ENCODE assay signal across 10 mouse cellular contexts in the genomic region with DNA sequence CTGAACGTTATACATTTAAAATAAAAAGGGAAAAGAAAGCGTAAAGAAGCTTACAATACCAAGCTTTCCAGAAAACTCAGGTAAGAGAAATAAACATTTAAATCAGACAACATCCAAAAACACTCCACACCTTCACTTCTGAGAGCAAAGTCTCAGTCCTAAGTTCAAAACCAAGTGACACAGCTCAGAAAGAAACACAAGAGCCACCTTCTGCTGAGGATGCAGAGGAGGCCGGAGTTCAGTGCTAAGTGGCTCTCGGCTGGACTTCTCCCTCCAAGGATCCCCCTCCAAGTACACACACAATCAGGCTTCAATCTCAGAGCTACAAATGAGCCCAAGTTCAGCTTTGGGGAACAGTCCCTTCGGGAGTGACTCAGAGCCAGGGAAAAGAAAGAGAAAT. TPM values are rescaled to one million over a fixed set of nuclear protein-coding genes. Genes with fewer than 3 reads are reported as not detected.
DNase-seq lines count a peak whose midpoint lies in the region; ATAC-seq and TF ChIP-seq lines count a peak whose summit lies in the region.
"Had no signal": no experiment of that assay in that cellular context is flagged by ENCODE, and none has a peak within 500 bp of the region (broad histone marks: within the 10 kb centered on the region; RNA-seq: fewer than 3 reads in every experiment).

No protein-coding gene starts in this region.

- no peaks in the 10 kb centered on the region; the same call in 1 of the 2 replicates for H3K36me3 ChIP-seq in heart, adult 2 months (ENCODE audit: control insufficient read depth, insufficient read depth, low read length)
- no peaks in the 10 kb centered on the region for H3K36me3 ChIP-seq in neural tube, embryonic 11.5 days (ENCODE audit: control insufficient read depth, insufficient read depth, low read length)
- H3K36me3 ChIP-seq in limb, embryonic 14.5 days (ENCODE audit: control insufficient read depth, insufficient read depth, low read length): peaks cover 3% of the 10 kb centered on the region
- H3K36me3 ChIP-seq in stomach, postnatal 0 days (ENCODE audit: control insufficient read depth, insufficient read depth, low read length): no peaks in the 10 kb centered on the region

- WGBS in heart, adult 2 months: 67% methylated on average over 5 of the region's 5 CpGs
- whole genome bisulfite sequencing in neural tube, embryonic 11.5 days: 81% methylated on average over 5 of the region's 5 CpGs
- 74% methylated on average over 5 of the region's 5 CpGs for WGBS in limb, embryonic 14.5 days
- WGBS in stomach, postnatal 0 days: 65% methylated on average over 5 of the region's 5 CpGs

- H3K9ac ChIP-seq in heart, adult 2 months (ENCODE audit: low read depth, low read length): 0 out of 2 replicates have a peak overlapping the region, but pooled peaks have one; percentile 15
- no peak overlapping the region; the same call in 1 of the 2 replicates for H3K9ac ChIP-seq in neural tube, embryonic 11.5 days (ENCODE audit: low read length)
- H3K9ac ChIP-seq in limb, embryonic 14.5 days (ENCODE audit: low read depth, low read length, severe bottlenecking): no peak overlapping the region
- no peak overlapping the region for H3K9ac ChIP-seq in stomach, postnatal 0 days (ENCODE audit: low read length)

- no peaks in the 10 kb centered on the region for H3K27me3 ChIP-seq in heart, adult 2 months (ENCODE audit: control insufficient read depth, insufficient read depth, low read length)
- H3K27me3 ChIP-seq in neural tube, embryonic 11.5 days (ENCODE audit: control insufficient read depth, insufficient read depth, low read length): no peaks in the 10 kb centered on the region
- no peaks in the 10 kb centered on the region for H3K27me3 ChIP-seq in limb, embryonic 14.5 days (ENCODE audit: control insufficient read depth, insufficient read depth, low read length)
- H3K27me3 ChIP-seq in stomach, postnatal 0 days (ENCODE audit: control insufficient read depth, insufficient read depth, low read length): no peaks in the 10 kb centered on the region

- TF ChIP-seq POLR2A in heart, adult 2 months (IDR thresholded peaks at IDR 0.05; ENCODE audit: insufficient read depth, low read depth, low read length): no peak
- TF ChIP-seq POLR2A in limb, embryonic 14.5 days (IDR thresholded peaks at IDR 0.05; ENCODE audit: borderline replicate concordance, extremely low read depth, insufficient read depth, insufficient read length): no peak

- H3K27ac ChIP-seq in heart, adult 2 months: no peak overlapping the region
- no peak overlapping the region for H3K27ac ChIP-seq in neural tube, embryonic 11.5 days (ENCODE audit: low read depth, low read length)
- H3K27ac ChIP-seq in limb, embryonic 14.5 days (replicated peaks; ENCODE audit: low read depth, low read length): no peak overlapping the region
- H3K27ac ChIP-seq in stomach, postnatal 0 days (replicated peaks): no peak overlapping the region

- no peak for TF ChIP-seq EP300 in heart, adult 2 months (IDR thresholded peaks at IDR 0.05; ENCODE audit: insufficient read depth, low read depth, low read length)
- TF ChIP-seq EP300 in stomach, postnatal 0 days (optimal IDR thresholded peaks at IDR 0.05): no peak

- intact Hi-C loops in heart, adult 2 months (cut with DNase I): loop anchor here (5.0 kb wide), 1 partner anchor 33 kb away; no protein-coding TSS in a partner anchor

- H3K4me2 ChIP-seq in neural tube, embryonic 11.5 days (ENCODE audit: low read depth): peak overlapping the region; percentile 98
- peak overlapping the region; percentile 99; the same call in 1 of the 2 replicates for H3K4me2 ChIP-seq in limb, embryonic 14.5 days (replicated peaks; ENCODE audit: low read depth, low read length, severe bottlenecking)
- 0 out of 2 replicates have a peak overlapping the region, but pooled peaks have one; percentile 98 for H3K4me2 ChIP-seq in stomach, postnatal 0 days (replicated peaks; ENCODE audit: low read depth)

- peaks cover 38% of the 10 kb centered on the region for H3K4me1 ChIP-seq in heart, adult 2 months (ENCODE audit: control insufficient read depth, insufficient read depth, low read length)
- H3K4me1 ChIP-seq in neural tube, embryonic 11.5 days (ENCODE audit: control insufficient read depth, insufficient read depth, low read length): peaks cover 41% of the 10 kb centered on the region
- peaks cover 30% of the 10 kb centered on the region for H3K4me1 ChIP-seq in limb, embryonic 14.5 days (ENCODE audit: control insufficient read depth, insufficient read depth, low read length)
- peaks cover 8% of the 10 kb centered on the region for H3K4me1 ChIP-seq in stomach, postnatal 0 days (replicated peaks; ENCODE audit: control insufficient read depth, insufficient read depth)

- ATAC-seq in neural tube, embryonic 11.5 days (ENCODE audit: insufficient read depth, low FRiP score, low TSS enrichment): no peak
- ATAC-seq in limb, embryonic 14.5 days (ENCODE audit: low FRiP score, low read depth): no peak
- no peak for ATAC-seq in stomach, postnatal 0 days (ENCODE audit: low FRiP score, low TSS enrichment)

- no peak overlapping the region for H3K4me3 ChIP-seq in heart, adult 2 months
- H3K4me3 ChIP-seq in neural tube, embryonic 11.5 days (ENCODE audit: low read depth, low read length): no peak overlapping the region
- no peak overlapping the region for H3K4me3 ChIP-seq in limb, embryonic 14.5 days (replicated peaks; ENCODE audit: low read length)
- no peak overlapping the region for H3K4me3 ChIP-seq in stomach, postnatal 0 days (ENCODE audit: low read depth, low read length)

- TF ChIP-seq CTCF in heart, adult 2 months (IDR thresholded peaks at IDR 0.05): no peak
- TF ChIP-seq CTCF in stomach, postnatal 0 days (IDR thresholded peaks at IDR 0.05; ENCODE audit: low read depth): no peak

- H3K9me3 ChIP-seq in neural tube, embryonic 11.5 days (ENCODE audit: control insufficient read depth, low read length): no peaks in the 10 kb centered on the region
- no peaks in the 10 kb centered on the region for H3K9me3 ChIP-seq in limb, embryonic 14.5 days (ENCODE audit: control insufficient read depth, low read length)
- no peaks in the 10 kb centered on the region for H3K9me3 ChIP-seq in stomach, postnatal 0 days (ENCODE audit: control insufficient read depth, low read length)

- H3K79me2 ChIP-seq in heart, adult 2 months (replicated peaks; ENCODE audit: control insufficient read depth, insufficient read depth, low read length): peaks cover 19% of the 10 kb centered on the region

- no peak for DNase-seq in heart, adult 2 months
- no peak for DNase-seq in heart, adult 18-20 months
- DNase-seq in neural tube, embryonic 11.5 days (ENCODE audit: low spot score): no peak
- DNase-seq in neural tube, embryonic 10.5 days (ENCODE audit: extremely low spot score, low spot score): no peak
- DNase-seq in limb, embryonic 14.5 days (ENCODE audit: low spot score): no peak
- no peak for DNase-seq in stomach, postnatal 0 days (ENCODE audit: low spot score)
- no peak for DNase-seq in layer of hippocampus, postnatal 14 days (ENCODE audit: low spot score in 2 of 2)
- DNase-seq in adrenal gland, adult 8-10 months: no peak
- DNase-seq: layer of hippocampus, postnatal 36 days; thymus, adult 2 months had no signal

RNA-seq across cellular contexts. Expression of a gene that starts 3.3 kb away (rescaled TPM):
- total RNA-seq in heart, adult 2 months (2021): 10 to 100 TPM; 28.5 to 30.0 TPM
- polyA plus RNA-seq in heart, adult 2 months (2012; rRNA removed): 17.6 and 22.1 TPM in 2 replicates
- 10 to 100 TPM; 23.3 to 26.5 TPM for total RNA-seq in heart, adult 18-20 months (2021)
- 21.3 and 23.3 TPM in 2 replicates for polyA plus RNA-seq in neural tube, embryonic 11.5 days (2014; fragmentation: Nextera tagmentation; extraction: Ambion mirVana)
- 37.9 and 47.7 TPM in 2 replicates for polyA plus RNA-seq in limb, embryonic 14.5 days (2012; rRNA removed)
- 22.4 and 24.1 TPM in 2 replicates for polyA plus RNA-seq in limb, embryonic 14.5 days (2014; fragmentation: Nextera tagmentation; extraction: Ambion mirVana)
- 4.5 and 5.1 TPM in 2 replicates for polyA plus RNA-seq in stomach, postnatal 0 days (2015; fragmentation: Nextera tagmentation; extraction: Ambion mirVana)
- total RNA-seq in layer of hippocampus, postnatal 14 days (2021): 10 to 100 TPM; 78.1 to 83.0 TPM
- total RNA-seq in adrenal gland, adult 8-10 months (2022): 10 to 100 TPM; 38.8 to 62.5 (median 51.0) TPM

RNA-seq across cellular contexts. Expression of a gene that starts 59.3 kb away (rescaled TPM):
- total RNA-seq in heart, adult 2 months (2021): 100 to 1,000 TPM; 235 to 277 TPM
- polyA plus RNA-seq in heart, adult 2 months (2012; rRNA removed): 129 and 131 TPM in 2 replicates
- 100 to 1,000 TPM; 238 to 264 TPM for total RNA-seq in heart, adult 18-20 months (2021)
- polyA plus RNA-seq in neural tube, embryonic 11.5 days (2014; fragmentation: Nextera tagmentation; extraction: Ambion mirVana): 304 and 313 TPM in 2 replicates
- polyA plus RNA-seq in limb, embryonic 14.5 days (2012; rRNA removed): 49.6 and 59.5 TPM in 2 replicates
- polyA plus RNA-seq in limb, embryonic 14.5 days (2014; fragmentation: Nextera tagmentation; extraction: Ambion mirVana): 226 and 238 TPM in 2 replicates
- 262 and 274 TPM in 2 replicates for polyA plus RNA-seq in stomach, postnatal 0 days (2015; fragmentation: Nextera tagmentation; extraction: Ambion mirVana)
- 100 to 1,000 TPM; 172 to 184 TPM for total RNA-seq in layer of hippocampus, postnatal 14 days (2021)
- 100 to 1,000 TPM; 167 to 214 (median 191) TPM for total RNA-seq in adrenal gland, adult 8-10 months (2022)
